Mouse (Mus musculus): ENCODE measurements at regions not wholly inside any gene's neighbourhood (a gene's known extent, or its start where the extent isn't known, plus 50 kb on each side); places are given as distances from the start of the nearest gene placed in this dataset.

- DNase-seq (ENCODE audit: low read depth, low spot score) = peak; percentile 11
- Histone ChIP-seq H3K4me1 (ENCODE audit: control insufficient read depth in 2 of 2, insufficient read depth in 2 of 2, low read length in 2 of 2, poor library complexity in 1 of 2) (no peaks in the 10 kb centered on the region), H3K9me3 (ENCODE audit: control insufficient read depth, insufficient read depth, low read depth, low read length) (no peaks in the 10 kb centered on the region), H3K27ac (ENCODE audit: insufficient read depth, low read depth, low read length, poor library complexity, severe bottlenecking) (no peak overlapping the region), H3K4me3 (ENCODE audit: insufficient read depth in 1 of 2, low read depth in 1 of 2, low read length in 2 of 2, poor library complexity in 1 of 2, severe bottlenecking in 1 of 2) (no peak overlapping the region), H3K9ac (ENCODE audit: insufficient read depth, low read depth, low read length, poor library complexity, severe bottlenecking) (no peak overlapping the region), H3K36me3 (ENCODE audit: control insufficient read depth, insufficient read depth, low read length, poor library complexity, severe bottlenecking) (no peaks in the 10 kb centered on the region)
- in situ Hi-C loops (cut with MboI; ENCODE audit: low sequenced_read_pairs in 2 of 2, unreplicated experiment in 2 of 2) = no loop called here
- TF ChIP-seq HCFC1 (IDR thresholded peaks at IDR 0.05; ENCODE audit: borderline replicate concordance, insufficient read depth, low read length) = no peak
- no peak for TF ChIP-seq ZC3H11A (IDR thresholded peaks at IDR 0.05; ENCODE audit: borderline replicate concordance, low read depth, low read length)
- TF ChIP-seq CHD2 (IDR thresholded peaks at IDR 0.05; ENCODE audit: low read depth, low read length) = no peak
- no peak for TF ChIP-seq ZNF384 (IDR thresholded peaks at IDR 0.05; ENCODE audit: low read depth, low read length)
- no peak for TF ChIP-seq MAFK (IDR thresholded peaks at IDR 0.05; ENCODE audit: insufficient read depth, low read depth, low read length)
Observed at GRCm38 (mm10) chr5:6517337-6517736, 768.2 kb upstream of the Steap1 start.

- in situ Hi-C loops (cut with MboI; ENCODE audit: low sequenced_read_pairs in 2 of 2, unreplicated experiment in 2 of 2) = no loop called here
- Histone ChIP-seq H3K4me3 (ENCODE audit: insufficient read depth in 1 of 2, low read depth in 1 of 2, low read length in 2 of 2, poor library complexity in 1 of 2, severe bottlenecking in 1 of 2) (no peak overlapping the region), H3K36me3 (ENCODE audit: control insufficient read depth, insufficient read depth, low read length, poor library complexity, severe bottlenecking) (no peaks in the 10 kb centered on the region), H3K4me1 (ENCODE audit: control insufficient read depth in 2 of 2, insufficient read depth in 2 of 2, low read length in 2 of 2, poor library complexity in 1 of 2) (no peaks in the 10 kb centered on the region), H3K9ac (ENCODE audit: insufficient read depth, low read depth, low read length, poor library complexity, severe bottlenecking) (no peak overlapping the region), H3K9me3 (ENCODE audit: control insufficient read depth, insufficient read depth, low read depth, low read length) (no peaks in the 10 kb centered on the region), H3K27ac (ENCODE audit: insufficient read depth, low read depth, low read length, poor library complexity, severe bottlenecking) (no peak overlapping the region)
- TF ChIP-seq HCFC1 (IDR thresholded peaks at IDR 0.05; ENCODE audit: borderline replicate concordance, insufficient read depth, low read length) (no peak), ZC3H11A (IDR thresholded peaks at IDR 0.05; ENCODE audit: borderline replicate concordance, low read depth, low read length) (no peak), ZNF384 (IDR thresholded peaks at IDR 0.05; ENCODE audit: low read depth, low read length) (no peak)
- no peak for DNase-seq (ENCODE audit: low read depth, low spot score)
Observed at GRCm38 (mm10) chr5:6480811-6481210, 731.7 kb upstream of the Steap1 start.

All from ES-E14 (cell line).